Mouse (Mus musculus): ENCODE results near the gene Mfsd12.
A peak's percentile ranks its signal among the peaks of the same experiment; 100 is the strongest.

The Mfsd12 gene

DNA sequence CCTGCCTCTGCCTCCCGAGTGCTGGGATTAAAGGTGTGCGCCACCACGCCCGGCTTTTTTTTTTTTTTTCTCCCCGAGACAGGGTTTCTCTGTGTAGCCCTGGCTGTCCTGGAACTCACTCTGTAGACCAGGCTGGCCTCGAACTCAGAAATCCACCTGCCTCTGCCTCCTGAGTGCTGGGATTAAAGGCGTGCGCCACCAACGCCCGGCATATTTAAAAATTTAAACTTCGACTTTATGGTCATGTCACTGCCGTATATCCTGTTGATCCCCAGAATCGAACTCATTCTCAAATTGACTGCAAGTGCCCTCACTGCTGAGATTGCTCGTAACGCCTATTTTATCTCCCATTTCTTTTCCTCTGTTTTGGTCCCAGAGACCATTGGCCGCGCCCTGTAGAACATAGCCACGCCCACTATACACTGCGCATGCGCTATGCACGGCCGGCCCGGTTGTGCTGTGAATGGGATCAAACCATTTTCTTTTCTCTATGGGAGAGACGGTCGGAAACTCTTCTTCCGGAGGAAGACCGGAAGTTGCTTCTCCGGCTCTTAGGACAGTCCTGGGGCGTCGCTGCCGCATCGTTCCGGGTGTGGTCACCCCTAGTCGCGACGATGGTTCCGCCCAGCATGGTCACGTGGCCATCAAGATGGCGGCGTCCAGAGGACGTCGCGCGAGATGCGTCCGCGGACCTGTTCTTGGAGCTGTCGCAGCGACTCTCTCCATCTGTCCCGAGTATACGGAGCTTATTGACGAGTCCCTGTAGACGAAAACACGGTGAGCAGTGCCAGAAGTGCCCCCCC lies 26.7 kb downstream of the Mfsd12 start, which contains the start of the genes Dohh and Gm48551:
Dohh (plus strand) TSS at position 627 of the 803 bp plus-strand sequence.
Gm48551 (plus strand) TSS at position 665 of the 803 bp plus-strand sequence.
- DNase-seq (ENCODE audit: low spot score): peak; percentile 98

DNA sequence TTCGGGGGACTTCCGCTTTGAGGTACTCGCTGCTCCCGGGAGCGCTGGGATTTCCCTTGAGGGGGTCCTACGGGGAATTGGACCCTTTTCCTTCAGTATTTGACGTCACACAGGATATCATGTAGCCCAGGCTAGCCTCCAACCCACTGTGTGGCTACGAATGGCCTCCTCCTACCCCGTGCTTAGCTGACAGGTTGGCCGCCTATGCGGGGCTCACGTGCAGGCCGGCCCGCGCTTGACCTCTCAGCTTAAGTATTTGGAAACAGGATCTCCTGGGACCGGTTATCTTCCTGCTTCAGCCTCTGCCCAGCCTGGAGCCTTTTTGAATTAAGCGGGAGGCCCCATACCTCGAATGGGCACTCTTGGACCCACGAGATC lies 27.3 kb downstream of the Mfsd12 start:
- DNase-seq (ENCODE audit: low spot score): no peak

DNA sequence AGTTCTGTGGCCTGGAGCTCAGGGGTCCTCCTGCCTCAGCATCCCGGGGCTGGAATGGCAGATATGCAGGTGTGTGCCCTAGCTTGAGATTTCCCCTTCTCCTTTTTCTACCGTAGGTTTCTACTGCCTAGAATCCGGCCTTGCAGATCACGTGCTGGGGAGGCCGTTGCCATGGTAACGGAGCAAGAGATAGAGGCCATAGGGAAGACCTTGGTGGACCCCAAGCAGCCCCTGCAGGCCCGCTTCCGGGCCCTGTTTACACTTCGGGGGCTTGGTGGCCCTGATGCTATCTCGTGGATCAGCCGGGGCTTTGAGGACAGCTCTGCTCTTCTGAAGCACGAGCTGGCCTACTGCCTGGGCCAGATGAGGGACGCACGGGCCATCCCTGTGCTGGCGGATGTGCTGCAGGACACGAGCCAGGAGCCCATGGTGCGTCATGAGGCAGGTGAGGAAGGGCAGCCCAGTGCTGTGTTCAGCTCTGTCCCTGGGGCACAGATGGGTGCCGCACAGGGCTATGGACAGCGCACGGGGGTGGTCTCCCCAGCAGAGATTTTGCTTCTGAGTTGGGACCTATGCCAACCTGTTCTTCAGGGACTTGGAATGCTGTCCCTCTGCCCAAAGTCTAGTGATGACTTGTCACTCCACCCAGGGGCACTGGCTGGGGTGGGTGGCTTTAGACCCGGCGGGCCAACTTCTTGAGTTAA lies 28.5 kb downstream of the Mfsd12 start:
- DNase-seq (ENCODE audit: low spot score): peak; percentile 62

DNA sequence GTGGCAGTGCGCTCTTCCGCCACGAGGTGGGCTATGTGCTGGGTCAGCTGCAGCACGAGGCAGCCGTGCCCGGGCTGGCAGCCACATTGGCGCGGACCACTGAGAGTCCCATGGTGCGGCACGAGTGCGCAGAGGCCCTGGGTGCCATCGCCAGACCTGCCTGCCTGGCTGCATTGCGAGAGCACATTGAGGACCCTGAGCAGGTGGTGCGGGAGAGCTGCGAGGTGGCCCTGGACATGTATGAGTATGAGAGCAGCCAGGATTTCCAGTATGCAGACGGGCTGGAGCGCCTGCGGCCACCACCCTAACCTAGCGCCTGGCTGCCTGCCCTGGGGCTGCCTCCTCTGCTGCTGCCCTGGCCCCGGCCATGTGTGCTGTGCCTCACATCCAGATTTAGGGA lies 30.4 kb downstream of the Mfsd12 start:
- no peak for DNase-seq (ENCODE audit: low spot score)

DNA sequence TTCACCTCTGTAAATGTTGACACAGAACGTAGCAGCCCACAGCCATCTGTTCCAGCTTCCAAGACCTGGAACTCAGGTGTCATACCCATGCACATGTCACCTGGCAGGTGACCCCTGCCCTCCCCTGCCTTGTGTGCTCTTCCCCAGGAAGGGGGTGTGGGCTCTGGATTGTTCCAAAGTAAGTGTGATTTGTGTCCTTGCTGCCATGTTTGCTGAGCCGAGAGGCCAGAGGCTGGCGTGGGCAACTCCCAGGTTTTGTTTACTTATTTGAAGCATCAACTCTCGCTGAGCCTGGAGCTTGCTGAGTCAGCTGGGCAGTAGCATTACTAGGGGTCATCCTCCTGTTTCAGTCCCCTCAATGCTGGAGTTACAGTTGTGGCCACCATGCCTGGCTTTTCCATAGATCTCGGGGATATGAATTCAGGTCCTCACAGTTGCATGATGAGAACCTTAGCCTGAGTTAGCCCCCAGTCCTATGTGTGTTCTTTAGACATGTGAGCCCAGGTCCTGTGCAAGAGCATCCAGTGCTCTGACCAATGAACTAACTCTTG lies 31.3 kb downstream of the Mfsd12 start, which contains the start of gene Gm48552:
Gm48552 (plus strand) TSS at position 501 of the 551 bp plus-strand sequence.
- DNase-seq (ENCODE audit: low spot score): no peak

DNA sequence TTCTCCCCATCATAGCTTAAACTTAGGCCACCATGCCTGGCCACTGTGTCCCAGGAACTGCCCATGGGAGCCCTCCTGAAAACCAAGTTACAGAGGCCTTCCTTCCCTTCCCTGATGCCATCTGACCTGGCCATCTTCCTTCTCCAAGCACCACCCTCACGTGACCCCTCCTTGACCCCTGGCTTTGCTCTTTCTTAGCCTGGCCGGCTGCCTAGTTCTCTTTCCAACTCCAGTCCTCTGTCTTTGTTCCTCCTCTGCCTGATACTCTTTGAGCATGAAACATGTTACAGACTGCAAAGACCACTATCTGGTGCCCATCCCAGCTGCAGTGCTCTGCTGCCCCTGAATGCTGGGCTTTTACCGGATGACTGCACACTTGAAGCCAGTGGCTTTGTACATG lies 32.1 kb downstream of the Mfsd12 start:
- DNase-seq (ENCODE audit: low spot score): peak; percentile 66

DNA sequence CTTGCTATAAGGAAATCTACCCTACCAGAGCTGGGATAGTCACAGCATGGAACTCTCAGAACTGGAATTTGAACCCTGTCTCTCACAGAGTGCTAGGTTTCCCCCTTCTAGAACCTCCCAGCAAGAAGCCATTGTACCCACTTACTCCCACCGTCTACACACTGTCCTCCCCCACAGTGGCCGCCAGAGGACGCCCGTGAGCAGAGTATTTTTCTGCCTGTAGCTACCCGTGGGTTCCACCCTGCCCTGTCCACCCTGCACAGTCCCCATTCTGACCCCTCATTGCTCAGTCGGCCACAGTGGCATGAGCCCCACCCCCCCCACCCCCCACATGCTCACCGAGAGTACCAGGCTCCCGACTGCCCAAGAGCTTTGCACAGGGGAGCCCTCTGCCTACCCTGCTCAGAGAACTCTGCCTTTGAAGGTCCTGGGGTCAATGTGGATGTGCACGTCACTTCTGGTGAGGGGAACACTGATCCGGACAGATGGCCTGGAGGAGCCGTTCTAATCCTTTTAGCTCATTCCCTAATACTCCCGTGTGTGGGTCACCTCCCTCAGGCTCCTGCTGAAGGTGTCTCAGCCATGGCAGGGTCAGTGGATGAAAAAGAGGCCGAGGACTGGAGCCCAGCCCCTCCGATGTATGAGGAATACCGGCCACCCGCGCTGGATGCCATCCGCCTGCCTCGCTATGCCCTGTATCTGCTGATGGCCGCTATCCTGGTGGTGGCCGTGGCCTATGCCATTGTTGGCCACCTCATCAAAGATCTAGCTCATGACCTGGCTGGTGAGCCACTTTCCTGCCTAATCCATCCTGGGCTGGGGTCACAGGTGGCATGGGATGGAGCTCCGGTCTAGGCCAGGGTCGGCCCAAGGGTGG lies 32.7 kb downstream of the Mfsd12 start:
- DNase-seq (ENCODE audit: low spot score): peak; percentile 75

DNA sequence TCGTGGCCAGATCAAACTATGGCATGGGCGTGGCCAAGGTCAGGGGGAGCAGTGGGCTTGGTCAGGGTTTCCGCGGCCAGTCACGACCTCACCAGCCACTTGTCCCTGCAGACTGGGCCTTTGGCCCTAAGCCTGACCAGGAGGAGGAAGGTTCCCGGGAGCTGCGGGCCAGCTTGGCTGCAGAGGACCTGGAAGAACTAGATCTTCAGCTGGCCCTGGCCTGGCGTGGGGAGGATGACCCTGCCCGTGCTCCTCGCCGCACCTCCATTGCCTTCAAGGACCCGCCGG lies 33.3 kb downstream of the Mfsd12 start:
- DNase-seq (ENCODE audit: low spot score): no peak

DNA sequence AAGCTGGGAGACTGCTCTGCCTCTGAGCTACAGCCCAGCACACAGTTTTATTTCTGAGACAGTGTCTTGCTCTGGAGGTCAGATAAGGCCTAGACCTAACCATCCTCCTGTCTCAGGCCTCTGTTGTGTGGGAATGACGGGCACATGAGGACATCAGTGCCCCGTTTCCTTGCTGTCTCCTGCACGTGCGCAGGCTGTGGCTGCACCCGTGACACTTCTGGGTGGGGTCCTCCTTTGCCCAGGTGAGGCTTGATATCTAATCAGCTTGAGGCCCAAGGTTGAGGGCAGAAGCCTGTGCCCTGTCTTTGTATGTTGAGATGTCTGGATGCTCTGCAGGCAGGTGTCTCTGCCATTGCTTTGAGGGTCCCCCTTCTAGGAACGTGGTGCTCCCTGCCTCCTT lies 35.0 kb downstream of the Mfsd12 start:
- DNase-seq (ENCODE audit: low spot score): no peak

DNA sequence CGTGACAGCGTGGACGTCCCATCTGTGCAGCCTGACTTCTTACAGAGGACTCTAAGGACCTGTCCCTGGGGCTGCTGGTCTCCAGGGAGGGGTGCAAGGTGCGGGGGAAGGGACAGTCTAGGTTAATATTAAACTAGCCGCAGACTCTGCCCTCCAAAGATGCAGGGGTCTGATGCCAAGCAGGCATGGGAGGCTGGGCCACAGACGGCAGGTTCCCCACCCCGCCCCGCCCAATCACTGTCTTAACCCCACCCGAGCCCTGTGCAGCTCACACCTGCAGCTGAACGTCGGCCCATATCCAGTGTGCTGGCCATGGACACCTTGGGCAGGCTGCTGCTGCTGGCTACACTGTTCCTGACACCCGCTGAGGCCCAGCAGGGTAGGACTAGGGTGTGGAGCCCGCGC lies 35.5 kb downstream of the Mfsd12 start, which contains the start of gene Smim24:
Smim24 (plus strand) TSS at position 271 of the 405 bp plus-strand sequence.
- no peak for DNase-seq (ENCODE audit: low spot score)

DNA sequence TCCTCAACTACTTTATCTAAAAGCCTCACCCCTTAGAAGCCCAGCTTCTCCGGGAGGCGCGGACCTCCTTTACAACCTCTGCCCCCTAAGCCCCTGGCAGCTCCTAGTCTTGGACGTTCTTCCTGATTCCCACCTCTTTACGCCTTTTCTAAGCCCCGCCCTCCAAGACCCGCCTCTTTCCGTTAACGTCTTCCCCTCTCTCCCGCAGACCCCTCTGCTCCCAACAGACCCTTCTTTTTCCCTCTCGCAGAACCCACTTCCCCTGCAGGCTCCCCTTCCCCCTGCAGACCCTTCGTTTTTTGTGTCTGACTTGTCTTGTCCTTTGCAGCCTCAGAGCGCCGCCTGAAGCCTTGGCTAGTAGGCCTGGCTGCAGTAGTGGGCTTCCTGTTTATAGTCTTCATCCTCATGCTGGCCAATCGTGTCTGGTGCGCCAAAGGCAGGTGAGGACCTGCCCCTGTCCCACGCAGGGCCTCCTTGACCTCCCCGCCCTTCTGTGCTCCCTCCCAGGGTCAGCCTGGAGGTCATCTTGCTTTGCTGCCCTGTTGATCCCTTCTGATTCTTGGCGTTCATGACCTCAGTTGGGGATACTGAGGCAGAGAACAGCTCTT lies 36.3 kb downstream of the Mfsd12 start:
- DNase-seq (ENCODE audit: low spot score): no peak

DNA sequence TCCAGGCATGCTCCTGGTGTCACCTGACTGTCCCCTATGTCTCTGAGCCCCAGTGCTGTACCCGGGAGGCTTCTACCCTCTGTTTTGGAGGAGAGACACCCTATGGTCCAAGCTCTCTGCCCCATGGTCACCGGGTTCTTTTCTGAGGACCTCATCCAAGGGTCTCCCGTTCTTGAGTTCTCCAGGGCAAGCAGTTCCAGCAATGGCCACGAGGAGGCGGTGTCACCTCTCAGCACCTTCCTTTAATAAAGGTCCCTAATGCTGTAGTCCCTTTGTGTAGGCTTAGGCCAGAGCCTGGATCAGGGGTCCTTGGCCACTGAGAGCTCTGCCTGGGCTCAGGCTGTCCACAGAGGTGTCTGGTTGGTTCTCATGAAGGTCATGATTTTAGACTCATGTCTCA lies 37.8 kb downstream of the Mfsd12 start:
- DNase-seq (ENCODE audit: low spot score): peak; percentile 67

DNA sequence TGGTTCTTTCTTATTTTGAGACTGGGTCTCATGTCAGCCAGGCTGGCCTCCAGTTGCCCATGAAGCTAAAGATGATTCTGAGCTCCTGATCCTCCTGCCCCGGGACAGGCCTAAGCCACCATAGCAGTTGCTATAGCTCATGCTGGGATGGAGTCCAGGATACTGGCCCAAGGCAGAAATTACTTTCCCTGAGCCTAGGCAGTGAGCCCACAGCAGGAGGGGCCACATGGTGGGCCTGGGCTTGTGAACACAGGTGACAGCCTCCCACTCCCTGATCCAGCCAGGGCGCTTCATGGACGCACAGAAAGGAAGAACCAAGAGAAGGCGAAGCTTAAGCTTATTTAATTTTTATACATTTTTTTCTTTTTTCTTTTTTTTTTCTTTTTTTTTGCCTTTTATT lies 38.6 kb downstream of the Mfsd12 start:
- DNase-seq (ENCODE audit: low spot score): no peak

DNA sequence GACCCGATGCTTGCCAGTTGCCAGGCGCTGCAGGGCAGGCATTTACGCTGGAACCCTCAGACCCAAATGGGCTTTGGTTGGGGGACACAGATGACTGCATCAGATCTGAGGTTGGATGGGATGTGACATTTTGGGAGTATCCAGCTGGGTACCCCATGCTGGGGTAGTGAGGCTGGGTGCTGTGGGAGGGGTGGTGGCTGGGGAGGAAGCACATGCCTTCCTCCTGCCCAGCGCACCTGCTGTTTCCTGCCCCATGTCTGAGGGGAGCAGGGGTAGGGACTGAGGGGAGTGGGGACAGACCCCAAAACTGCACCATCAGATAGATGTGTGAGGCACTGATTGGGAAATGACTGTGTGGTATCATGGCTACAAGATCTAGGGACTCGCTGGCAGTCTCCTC lies 39.5 kb downstream of the Mfsd12 start:
- DNase-seq (ENCODE audit: low spot score): no peak

DNA sequence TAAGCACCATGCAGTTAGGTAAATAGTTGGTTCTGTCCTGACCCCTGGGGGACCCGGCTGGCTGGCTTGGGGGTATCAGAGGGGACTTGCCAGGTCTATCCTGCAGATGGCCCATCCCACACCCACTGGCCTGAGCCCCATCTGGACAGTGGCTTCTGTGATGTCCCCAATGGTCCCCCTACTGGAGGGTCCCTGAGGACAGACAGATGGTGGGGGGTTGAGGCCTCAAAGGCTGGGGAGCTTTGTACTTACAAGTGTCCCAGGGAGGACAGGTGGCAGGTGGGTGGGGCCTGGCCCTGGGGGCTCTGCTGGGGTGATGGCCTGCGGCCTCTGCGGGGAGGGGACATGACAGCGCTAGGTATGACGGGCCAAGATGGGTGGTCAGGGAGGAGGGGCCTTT lies 42.0 kb downstream of the Mfsd12 start:
- DNase-seq (ENCODE audit: low spot score): no peak

DNA sequence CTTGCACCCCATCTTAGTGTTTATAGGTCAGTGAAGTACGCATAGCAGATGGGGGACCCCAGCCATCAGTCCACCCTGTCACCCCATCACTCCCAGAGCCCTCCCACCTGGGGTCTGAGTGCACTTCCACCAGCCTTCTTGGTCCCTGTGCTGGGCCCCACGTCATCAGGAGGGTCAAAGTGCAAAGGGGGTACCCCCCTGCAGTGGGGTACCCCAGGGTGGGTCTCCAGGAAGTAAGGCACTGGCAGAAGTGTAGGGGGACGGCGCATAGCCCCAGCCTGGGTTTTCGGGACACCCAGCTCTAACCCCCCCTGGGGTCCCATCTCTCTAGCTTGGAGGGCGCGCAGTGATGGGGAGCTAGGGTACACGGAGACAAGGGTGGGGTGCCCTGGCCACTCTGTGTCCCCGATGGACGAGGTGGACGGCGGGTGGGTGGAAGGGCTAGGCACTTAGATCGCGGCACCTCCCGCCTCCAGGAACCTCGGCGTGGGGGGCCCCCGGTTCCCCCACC lies 42.6 kb downstream of the Mfsd12 start:
- no peak for DNase-seq (ENCODE audit: low spot score)

DNA sequence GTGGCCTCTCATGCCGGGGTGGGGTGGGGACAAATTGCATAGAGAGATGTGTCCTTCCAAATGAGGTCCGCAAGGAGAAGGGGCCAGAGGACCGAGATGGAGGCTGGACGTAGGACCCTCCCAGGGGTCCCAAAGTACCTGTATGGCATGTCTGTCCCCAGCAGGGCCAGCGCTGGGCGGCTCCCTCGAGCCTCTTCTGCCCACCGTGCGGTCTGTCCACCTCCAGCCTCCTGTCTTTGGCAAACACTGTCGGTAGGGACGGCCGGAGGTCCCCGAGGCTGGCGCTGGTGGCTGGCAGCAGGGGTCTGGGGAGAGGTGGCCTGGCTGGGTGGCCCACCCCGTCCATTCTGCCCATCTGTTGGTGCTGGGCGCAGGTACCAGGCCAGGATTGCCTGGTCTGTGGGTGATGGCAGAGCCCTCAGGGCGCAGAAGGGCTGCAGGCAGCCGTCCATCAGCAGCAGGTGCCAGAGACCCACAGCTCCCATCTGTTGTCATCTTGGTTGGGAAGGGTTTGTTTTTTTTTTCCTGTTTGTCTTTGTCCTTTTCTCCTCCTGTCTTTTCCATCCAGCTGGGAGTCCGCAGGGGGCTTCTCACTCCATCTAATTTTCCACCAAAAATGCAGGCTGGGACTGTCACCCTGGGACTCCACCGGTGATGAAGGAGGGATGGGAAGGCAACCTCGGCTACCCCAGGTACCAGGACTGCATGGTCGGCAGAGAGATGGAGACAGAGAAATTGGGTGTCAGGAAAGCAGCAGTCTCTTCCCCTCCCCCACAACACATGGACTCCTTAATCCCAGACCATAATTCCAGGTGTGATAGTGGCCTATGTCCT lies 43.3 kb downstream of the Mfsd12 start:
- DNase-seq (ENCODE audit: low spot score): no peak

DNA sequence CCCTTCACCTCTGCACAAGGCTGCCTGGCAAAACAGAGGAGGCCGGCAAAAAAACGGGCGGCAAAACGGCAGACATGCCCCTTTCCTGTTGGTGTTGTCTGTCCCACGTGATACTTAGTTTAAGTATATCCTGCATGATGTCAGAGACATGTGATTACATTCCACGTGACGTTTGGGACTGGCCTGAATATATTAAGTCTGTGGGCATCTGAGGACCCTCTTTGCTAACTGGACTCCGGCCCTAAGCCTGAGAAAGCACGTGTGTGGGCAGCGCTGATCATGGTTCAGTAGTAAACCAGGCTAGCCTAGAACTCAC lies 43.9 kb downstream of the Mfsd12 start:
- DNase-seq (ENCODE audit: low spot score): no peak

DNA sequence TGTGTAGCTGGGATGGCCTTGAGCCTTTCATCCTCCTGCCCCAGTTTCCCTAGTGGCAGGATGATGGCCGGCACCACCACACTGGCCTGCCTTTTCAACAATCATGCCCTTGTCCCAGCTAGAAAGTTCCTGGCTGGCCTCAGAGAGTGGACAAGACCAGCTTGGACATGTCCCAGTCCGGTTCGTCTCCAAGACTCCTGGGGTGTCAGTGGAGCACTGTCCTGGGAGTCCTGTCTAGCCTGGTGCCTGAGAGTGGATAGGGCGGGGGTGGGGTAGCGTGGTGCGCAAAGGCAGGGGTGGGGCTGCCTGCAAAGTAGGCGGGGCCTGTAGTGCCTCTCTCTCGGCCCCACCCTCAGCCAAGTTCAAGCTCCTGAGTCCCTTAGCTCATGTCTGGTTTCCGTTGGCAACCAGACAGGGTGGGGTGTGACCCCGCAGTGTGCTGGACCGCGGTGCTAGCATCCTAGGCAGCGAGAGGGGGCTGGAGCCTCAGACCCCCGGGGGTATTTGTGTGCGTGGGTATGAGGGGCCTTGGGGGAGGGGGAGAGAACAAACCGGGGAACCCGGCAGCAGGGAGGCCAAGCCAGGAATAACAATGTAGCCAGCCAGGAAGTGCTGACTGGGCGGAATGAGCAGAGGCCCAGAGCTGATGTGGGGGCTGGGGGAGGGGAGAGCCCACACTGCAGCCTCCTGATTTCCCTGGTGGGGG lies 44.4 kb downstream of the Mfsd12 start:
- DNase-seq (ENCODE audit: low spot score): peak; percentile 62

DNA sequence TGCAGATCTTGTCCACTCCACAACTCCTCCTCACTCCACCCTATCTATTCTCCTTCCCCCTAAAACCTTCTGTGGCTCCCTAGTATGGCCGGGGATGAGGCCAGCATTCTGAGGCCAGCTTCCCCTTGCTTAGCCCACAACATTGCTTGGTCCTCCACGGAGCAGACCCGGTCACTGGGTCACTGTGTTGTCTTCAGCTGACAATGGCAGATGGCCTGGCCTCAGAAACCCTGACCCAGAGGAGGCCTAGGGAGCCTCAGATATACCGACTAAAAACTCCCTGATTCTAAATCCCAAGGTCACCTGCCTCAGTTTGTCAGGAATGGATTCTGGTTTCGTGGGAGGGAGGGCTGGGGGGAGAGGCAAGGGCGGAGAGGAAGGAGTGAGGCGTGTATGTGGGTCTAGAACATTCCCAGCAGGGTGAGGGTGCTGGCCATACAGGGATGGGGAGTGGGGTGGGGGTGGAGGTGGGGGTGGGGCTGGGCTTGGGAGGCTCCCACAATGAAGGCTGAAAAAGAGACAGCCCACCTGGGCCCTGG lies 45.0 kb downstream of the Mfsd12 start:
- DNase-seq (ENCODE audit: low spot score): no peak

Data from ovary, postnatal 36 days (tissue).